Mouse (Mus musculus) hindbrain, embryonic 14.5 days (tissue): Measurements from ENCODE around the gene Vmn1r205. TPM values are rescaled to one million over a fixed set of nuclear protein-coding genes. Genes with fewer than 3 reads are reported as not detected.
"Not testable (repeated sequence)": the region's sequence is repeated elsewhere in the genome, so short reads cannot be mapped to it uniquely, and the experiment has no call there.

Experiments
- ATAC-seq: fragments of 200-750 bp; cut with Nextera tagmentation; 2 replicates; pipeline ENCODE4 v1.8.0; 2017; ENCODE audit warnings: moderate number of reproducible peaks, mild to moderate bottlenecking, moderate TSS enrichment, moderate library complexity; ENCODE audit not compliant: low FRiP score
- DNase-seq: peaks from one replicate; pipeline ENCODE4 v3.0.0-alpha.2; 2015; ENCODE audit warnings: low spot score
- H3K27ac ChIP-seq: fragments of 300-500 bp; sonication (generic); 2 replicates; pipeline ENCODE4 v1.5.1; 2014; ENCODE audit warnings: mild to moderate bottlenecking, moderate library complexity
- H3K27me3 ChIP-seq: fragments of 300-500 bp; sonication (generic); 2 replicates; pipeline ENCODE4 v1.6.1; 2014; ENCODE audit warnings: mild to moderate bottlenecking, low read length, mixed read lengths; ENCODE audit not compliant: control insufficient read depth, insufficient read depth
- H3K36me3 ChIP-seq: fragments of 300-500 bp; sonication (generic); replicated peaks from 2 replicates; pipeline ENCODE4 v1.6.1; 2014; ENCODE audit not compliant: control insufficient read depth, insufficient read depth
- H3K4me1 ChIP-seq: fragments of 300-500 bp; sonication (generic); replicated peaks from 2 replicates; pipeline ENCODE4 v1.6.1; 2014; ENCODE audit warnings: antibody characterized with exemption, low read length, mixed read lengths; ENCODE audit not compliant: control insufficient read depth, insufficient read depth
- H3K4me2 ChIP-seq: fragments of 300-500 bp; sonication (generic); replicated peaks from 2 replicates; pipeline ENCODE4 v1.6.1; 2014; ENCODE audit warnings: mild to moderate bottlenecking, moderate library complexity
- H3K4me3 ChIP-seq: fragments of 300-500 bp; sonication (generic); replicated peaks from 2 replicates; pipeline ENCODE4 v1.5.1; 2014; ENCODE audit warnings: mild to moderate bottlenecking, low read length
- H3K9ac ChIP-seq: fragments of 300-500 bp; sonication (generic); 2 replicates; pipeline ENCODE4 v1.6.1; 2014
- H3K9me3 ChIP-seq: fragments of 300-500 bp; sonication (generic); 2 replicates; pipeline ENCODE4 v1.6.1; 2016; ENCODE audit warnings: low read length; ENCODE audit not compliant: control insufficient read depth
- WGBS: fragments of 180-500 bp; shearing (Covaris S2); extraction: QIAGEN DNeasy Blood & Tissue Kit; methylation state at CpG from one replicate; pipeline ENCODE4 v1.1.7; 2014; 5-methylcytosine and 5-hydroxymethylcytosine counted together
- polyA plus RNA-seq: library from polyadenylated mRNA; unstranded; fragments of >200 nt; fragmentation: Nextera tagmentation; extraction: Ambion mirVana; gene quantifications from 2 replicates; pipeline ENCODE4 v1.2.1, GENCODE M21; 2014

Gene Vmn1r205
- polyA plus RNA-seq: not detected in 2 replicates

DNA sequence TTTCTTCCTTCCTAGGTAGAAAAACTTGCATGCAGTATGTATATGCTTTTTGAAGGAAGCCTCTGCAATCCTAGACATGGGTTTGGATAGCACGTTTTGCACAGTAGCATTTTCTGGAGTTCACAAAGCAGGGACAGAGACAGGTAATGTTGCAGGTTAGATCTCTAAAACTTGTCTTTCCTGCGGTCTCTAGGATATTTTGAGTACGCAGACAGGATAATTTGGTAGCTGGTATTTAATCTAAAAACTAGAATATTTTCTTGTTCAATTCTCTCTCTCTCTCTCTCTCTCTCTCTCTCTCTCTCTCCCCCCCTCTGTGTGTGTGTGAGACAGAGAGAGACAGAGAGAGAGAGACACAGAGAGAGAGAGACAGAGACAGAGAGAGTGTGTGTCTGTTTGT is at the start of gene Vmn1r205:
Gene Vmn1r205, minus strand, starts transcription at position 101 of the 400 bp plus-strand sequence.
- WGBS: 90% methylated on average over 3 of the region's 3 CpGs
- Histone ChIP-seq H3K36me3 (no peaks in the 10 kb centered on the region), H3K27ac (no peak within 1 kb of the TSS), H3K9me3 (no peaks in the 10 kb centered on the region), H3K9ac (no peak within 1 kb of the TSS), H3K27me3 (no peaks in the 10 kb centered on the region), H3K4me2 (no peak within 1 kb of the TSS), H3K4me1 (no peaks in the 10 kb centered on the region), H3K4me3 (no peak within 1 kb of the TSS)
- ATAC-seq (no peak), DNase-seq (no peak)

DNA sequence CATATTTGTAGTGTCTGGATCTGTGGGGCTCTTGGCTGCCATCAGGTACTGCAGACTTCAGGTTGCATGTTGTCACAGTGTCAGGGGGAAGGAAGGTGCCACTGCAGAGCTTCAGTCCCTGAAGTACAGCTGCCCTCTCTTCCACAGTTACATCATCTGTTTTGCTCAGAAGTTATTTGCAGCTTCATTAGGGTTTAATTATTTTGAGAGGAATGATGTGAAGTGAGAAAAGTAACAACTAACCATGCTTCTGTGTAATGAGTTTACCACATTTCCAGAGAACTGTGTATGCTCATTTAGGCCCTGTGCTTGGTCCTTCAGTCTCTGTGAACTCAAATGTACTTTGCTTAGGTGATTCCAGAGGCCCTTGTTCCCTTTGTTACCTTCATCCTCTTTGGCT is 31.4 kb upstream of the Vmn1r205 start, which contains the start of gene Vmn1r206:
Gene Vmn1r206, minus strand, starts transcription at position 101 of the 400 bp plus-strand sequence.
- H3K9me3 ChIP-seq, DNase-seq, H3K4me2 ChIP-seq, H3K36me3 ChIP-seq, H3K4me1 ChIP-seq, H3K9ac ChIP-seq, H3K27ac ChIP-seq, H3K4me3 ChIP-seq, H3K27me3 ChIP-seq, ATAC-seq: not testable (repeated sequence)

DNA sequence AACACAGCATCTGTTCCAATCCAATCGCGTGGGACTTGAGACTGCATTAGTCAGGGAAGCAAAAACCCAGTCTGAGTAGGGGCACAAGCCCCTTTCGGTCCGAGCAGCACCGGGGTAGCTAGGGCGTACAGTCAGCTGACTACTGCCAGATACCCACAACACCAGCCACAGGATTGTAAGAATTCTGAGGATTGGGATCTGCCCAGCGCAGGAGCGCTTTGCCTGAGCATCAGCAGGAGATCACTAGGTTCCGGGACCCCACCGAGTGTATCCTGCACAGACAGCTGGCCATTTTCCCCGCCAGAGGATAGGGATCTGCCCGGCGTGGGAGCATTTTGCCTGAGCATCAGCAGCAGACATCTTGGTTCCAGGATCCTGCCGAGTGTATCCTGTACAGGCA is 9.5 kb downstream of the Vmn1r205 start:
- H3K4me1 ChIP-seq, DNase-seq, H3K9ac ChIP-seq, H3K9me3 ChIP-seq, H3K4me2 ChIP-seq, ATAC-seq, H3K27ac ChIP-seq, H3K36me3 ChIP-seq, H3K27me3 ChIP-seq, H3K4me3 ChIP-seq: not testable (repeated sequence)
- WGBS: 84% methylated on average over 14 of the region's 14 CpGs

DNA sequence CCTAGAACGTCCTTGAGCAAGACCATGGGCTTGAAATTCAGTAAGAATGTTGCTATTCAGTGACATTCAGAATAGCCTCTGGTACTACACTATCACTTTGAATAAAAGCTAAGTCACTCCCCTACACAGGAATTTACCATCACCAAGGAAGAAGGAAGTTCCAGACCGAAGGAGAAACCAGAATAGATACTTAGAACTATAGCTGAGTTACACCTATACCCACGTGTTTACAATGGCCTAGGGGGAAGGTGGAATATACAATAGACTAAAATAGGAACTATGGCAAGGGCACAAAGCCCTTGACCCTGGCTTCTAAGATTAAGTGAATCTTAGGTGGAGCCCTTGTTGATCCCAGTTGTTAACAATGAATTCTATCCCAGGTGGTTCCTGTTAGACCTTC is 17.9 kb downstream of the Vmn1r205 start:
- H3K9me3 ChIP-seq, H3K4me3 ChIP-seq, H3K9ac ChIP-seq, ATAC-seq, H3K4me1 ChIP-seq, H3K27me3 ChIP-seq, H3K27ac ChIP-seq, H3K36me3 ChIP-seq, DNase-seq, H3K4me2 ChIP-seq: not testable (repeated sequence)
- WGBS: 87% methylated on average over 3 of the region's 3 CpGs

DNA sequence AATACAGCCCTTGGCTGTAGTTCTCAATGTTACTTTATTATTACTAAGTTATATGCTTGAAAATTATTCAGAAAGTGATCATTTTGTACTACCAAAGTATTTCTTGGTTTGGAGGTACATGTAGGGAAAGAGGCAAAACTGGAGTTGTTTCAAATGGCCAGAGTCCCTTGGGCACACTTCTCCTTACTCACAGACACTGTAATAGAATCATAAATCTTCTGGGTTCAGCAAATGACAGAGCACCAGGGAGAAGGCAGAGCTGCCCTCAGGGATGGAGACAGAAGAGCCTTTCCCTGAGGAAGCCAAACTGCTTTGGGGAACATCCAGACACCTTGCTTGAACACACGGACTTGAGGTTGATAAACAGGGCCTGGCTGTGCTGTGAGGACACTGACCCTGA is 39.9 kb downstream of the Vmn1r205 start, which contains the start of gene Vmn1r204:
Gene Vmn1r204, plus strand, starts transcription at position 301 of the 400 bp plus-strand sequence.
- DNase-seq, H3K27ac ChIP-seq, H3K36me3 ChIP-seq, H3K9ac ChIP-seq, H3K9me3 ChIP-seq, H3K27me3 ChIP-seq, H3K4me1 ChIP-seq, H3K4me3 ChIP-seq, H3K4me2 ChIP-seq, ATAC-seq: not testable (repeated sequence)
- 55% methylated on average over 1 of the region's 1 CpGs for WGBS

Other genes with a start within 250 kb of the Vmn1r205 start
- gene Vmn1r198, start 242.6 kb downstream of the Vmn1r205 start, polyA plus RNA-seq: not detected in 2 replicates
- not detected in 2 replicates for gene Vmn1r199, start 213.2 kb downstream of the Vmn1r205 start, polyA plus RNA-seq
- gene Vmn1r200, start 202.6 kb downstream of the Vmn1r205 start, polyA plus RNA-seq: 0.20 TPM in 1 of 2 replicates, not detected in the other
- not detected in 2 replicates for gene Vmn1r201, start 121.1 kb downstream of the Vmn1r205 start, polyA plus RNA-seq
- gene Vmn1r202, start 87.6 kb downstream of the Vmn1r205 start, polyA plus RNA-seq: not detected in 2 replicates
- not detected in 2 replicates for gene Vmn1r203, start 74.9 kb downstream of the Vmn1r205 start, polyA plus RNA-seq
- not detected in 2 replicates for gene Vmn1r204, start 39.8 kb downstream of the Vmn1r205 start, polyA plus RNA-seq
- gene Vmn1r206, start 31.3 kb upstream of the Vmn1r205 start, polyA plus RNA-seq: not detected in 2 replicates
- not detected in 2 replicates for gene Vmn1r207-ps, start 136.6 kb upstream of the Vmn1r205 start, polyA plus RNA-seq
- gene Vmn1r208, start 184.4 kb upstream of the Vmn1r205 start, polyA plus RNA-seq: not detected in 2 replicates
- not detected in 2 replicates for gene Vmn1r209, start 216.7 kb upstream of the Vmn1r205 start, polyA plus RNA-seq
- gene Vmn1r210, start 238.3 kb upstream of the Vmn1r205 start, polyA plus RNA-seq: not detected in 2 replicates